Mouse (Mus musculus): Measurements from ENCODE around the gene Stac3.

Stac3 gene

DNA sequence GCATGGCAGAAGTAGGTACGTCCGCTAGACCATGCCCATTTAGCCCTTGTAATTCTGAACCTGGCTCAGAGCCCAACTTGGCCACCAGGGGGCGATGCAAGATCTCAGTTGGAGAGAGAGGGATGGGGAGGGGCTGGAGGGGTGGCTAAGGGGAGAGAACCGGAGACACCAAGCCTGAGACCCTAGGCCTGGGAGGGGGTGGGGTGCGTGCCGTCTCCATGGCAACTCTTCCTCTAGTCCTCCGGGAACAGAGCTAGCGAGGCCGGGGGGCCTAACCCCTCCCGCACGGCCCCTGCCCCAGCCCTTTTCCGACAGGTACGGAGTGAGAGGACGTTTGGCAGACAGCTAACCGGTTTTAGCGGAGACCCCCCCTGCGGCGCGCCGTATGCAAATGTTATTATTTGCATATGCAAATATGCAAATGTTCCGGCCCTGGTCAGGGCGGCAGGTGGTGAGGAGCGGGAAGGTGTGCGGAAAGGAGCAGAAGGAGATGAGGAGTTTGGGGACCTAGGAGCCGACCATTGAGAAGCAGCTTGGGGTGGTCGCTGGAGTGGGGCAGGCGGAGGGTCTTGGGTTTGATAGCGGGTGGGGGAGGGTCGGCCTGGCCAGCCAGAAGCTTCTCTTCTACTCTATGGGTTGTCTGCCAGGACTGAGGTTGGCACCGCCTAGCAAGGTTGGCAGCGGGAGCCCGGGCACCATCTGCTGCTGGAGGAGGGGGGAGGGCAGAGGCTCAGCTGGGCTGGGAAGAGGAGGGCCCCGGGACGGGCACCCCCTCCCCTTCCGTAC lies 7.8 kb downstream of the Stac3 start:
- DNase-seq (ENCODE audit: low spot score in 2 of 2) = peak; percentile 69 to 76

DNA sequence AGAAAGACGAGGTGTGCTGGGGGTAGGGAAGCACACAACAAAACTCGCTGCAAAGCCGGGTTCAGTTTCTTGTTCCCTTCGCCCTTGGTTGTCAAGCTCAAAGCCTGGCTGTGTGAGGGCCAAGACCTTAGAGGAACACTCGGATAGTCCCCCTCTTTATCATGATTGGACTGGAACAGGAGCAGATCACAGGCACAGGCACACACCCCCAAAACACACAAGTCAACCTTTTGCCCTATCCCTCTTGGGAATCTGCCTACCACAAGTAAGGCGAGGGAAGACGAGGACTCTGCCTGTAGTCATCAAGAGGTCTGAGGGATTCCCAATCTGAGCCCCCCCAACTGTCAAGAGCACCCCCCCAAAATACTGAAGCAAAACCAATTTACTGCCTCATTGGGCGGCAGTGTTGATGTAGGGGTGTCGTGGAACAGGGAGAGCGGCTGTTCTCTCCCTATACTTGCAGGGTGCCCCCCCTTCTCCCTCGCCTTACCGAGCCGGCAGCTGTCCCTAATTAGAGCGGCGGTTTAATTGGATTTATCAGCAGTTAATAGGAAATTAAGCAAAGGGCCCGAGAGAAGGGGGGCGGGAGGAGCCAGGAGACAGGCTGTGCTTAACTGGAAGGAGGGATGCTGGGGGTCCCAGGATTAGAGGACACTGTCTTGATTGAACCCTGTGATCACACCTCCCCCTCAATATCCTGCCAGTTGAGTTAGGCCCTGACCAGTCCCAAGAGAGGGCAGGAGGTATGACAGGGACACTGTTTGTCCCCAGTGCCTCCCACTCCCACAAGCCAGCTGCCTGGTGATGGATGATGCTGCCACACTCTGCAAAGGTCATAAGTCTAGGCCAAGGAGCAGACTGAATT lies 8.6 kb downstream of the Stac3 start:
- DNase-seq (ENCODE audit: low spot score in 2 of 2) = no peak

DNA sequence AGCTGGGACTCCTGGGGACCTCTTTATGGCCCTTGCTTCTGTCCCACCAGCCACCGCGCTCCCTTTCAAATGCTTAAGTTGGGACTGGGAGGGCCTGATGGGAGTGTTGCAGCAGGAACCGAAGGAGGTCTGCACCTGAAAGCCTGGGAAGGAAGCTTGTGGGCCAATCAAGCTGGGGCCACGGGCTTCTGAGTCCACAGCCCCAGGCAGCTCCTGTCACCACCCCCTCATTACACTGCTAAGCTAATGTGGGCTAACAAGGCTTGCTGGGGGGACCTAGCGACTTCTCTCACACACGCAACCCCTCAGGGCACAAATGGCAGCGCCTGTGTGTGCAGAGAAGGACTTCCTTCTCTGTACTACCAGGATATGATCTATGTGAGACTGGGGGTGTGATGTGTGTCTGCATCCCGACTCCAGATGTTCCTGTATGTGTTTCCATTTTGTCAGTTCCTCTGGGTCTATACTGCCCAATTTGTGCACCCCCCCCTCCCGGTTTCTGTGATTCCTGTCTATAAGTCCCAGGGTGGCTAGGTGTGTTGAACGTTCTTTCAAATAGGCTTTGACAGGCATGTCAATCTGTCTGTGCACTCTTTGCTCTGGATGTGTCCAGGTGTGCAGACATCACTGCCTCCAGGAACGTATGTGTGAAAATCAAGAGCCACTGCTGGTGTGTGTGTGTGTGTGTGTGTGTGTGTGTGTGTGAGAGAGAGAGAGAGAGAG lies 9.6 kb downstream of the Stac3 start:
- no peak for DNase-seq (ENCODE audit: low spot score in 2 of 2)

DNA sequence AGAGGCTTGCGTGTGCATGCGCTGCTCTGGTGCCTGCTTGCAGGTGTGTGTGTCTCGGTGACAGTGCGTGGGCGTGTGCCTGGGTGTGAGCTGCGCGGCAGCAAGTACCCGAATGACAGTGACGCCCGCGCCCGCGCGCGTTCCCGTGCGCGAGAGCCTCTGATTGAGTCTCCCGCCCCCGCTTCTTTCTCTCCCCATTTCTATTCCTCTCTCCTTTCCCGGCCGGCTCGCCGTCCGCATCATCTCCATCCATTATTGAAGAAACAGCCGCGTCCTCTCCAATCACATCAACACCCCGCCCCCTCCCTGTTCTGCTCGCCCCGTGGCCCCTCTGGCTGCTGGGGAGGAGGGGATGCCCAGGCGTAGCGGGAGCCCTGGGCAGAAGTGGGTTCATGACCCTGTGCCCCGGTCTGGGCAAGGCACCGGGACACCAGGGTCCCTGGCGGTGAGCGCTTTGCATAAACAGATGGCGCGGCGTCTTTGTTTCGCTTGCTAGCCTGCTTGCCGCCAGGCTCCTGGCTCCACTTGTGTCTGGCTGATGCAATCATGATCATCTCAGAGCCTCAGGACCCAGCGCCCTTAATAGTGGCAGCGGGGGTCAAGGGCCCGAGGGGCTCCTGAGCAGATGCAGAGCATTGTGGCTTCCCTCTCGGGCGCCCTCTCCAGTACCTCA lies 10.3 kb downstream of the Stac3 start:
- DNase-seq (ENCODE audit: low spot score in 2 of 2) = peak; percentile 71 to 74

DNA sequence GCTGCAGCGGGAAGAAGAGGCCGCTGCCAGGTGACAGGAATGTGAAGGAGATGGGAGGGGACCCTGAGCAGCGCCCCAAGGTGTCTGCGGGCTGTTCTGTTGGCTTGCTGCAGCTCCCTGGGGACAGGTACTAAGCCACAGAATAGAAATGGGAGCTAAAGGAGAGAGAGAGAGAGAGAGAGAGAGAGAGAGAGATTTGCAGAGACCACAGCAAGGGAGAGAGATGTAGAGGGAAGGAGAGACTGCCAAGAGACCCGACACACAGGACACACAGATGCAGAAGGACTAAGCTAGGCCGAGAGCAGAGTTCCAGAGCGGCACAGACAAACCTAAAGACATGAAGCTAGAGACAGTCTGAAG lies 10.8 kb downstream of the Stac3 start:
- DNase-seq (ENCODE audit: low spot score in 2 of 2) = no peak

DNA sequence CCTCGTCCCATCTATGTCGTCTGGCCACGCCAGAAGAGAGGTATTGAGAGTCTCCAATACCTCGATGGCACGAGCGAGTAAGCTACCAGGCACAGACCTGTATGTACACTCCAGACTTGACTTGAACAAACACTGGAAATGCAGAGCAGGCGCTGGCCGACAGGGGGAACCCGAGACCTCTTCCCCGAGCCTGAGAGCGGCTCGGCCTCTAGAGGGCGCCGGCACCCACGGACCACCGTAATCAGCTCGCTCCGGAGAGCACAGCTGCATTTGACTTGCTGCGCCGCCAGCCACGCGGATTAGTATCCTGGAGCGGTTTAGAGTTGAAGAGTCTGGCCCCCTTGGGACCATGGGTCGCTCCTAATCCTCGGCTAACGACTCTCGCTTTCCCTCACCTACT lies 11.3 kb downstream of the Stac3 start:
- DNase-seq (ENCODE audit: low spot score in 2 of 2) = peak; percentile 98 to 99

DNA sequence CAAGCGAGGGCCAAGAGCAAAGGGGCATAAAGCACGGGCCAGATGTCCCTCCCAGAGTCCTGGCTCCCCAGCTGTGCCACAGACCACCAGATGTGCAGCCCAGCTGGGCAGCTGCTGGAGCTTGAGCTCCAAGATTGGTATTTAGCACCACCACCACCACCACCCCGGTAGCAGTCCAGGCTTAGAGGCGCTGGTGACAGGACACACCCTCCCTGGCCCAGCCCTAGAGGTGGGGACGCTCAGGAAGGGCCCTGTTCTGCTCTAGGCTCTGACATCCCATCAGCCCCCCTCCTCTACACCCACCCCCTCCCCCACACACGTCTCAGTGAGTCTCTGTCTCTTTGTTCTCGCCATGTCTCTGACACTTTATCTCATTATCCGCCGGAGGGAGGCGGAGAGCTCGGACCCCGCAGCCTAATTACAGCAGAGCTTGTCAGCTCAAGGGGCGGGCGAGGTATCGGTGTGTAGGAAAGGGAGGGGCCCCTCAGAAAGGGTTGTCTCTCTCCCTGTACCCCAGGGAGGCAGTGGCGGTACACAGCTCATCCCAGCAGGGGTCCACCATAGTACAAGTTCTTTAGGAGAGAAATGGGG lies 12.1 kb downstream of the Stac3 start:
- DNase-seq (ENCODE audit: low spot score in 2 of 2) = no peak

DNA sequence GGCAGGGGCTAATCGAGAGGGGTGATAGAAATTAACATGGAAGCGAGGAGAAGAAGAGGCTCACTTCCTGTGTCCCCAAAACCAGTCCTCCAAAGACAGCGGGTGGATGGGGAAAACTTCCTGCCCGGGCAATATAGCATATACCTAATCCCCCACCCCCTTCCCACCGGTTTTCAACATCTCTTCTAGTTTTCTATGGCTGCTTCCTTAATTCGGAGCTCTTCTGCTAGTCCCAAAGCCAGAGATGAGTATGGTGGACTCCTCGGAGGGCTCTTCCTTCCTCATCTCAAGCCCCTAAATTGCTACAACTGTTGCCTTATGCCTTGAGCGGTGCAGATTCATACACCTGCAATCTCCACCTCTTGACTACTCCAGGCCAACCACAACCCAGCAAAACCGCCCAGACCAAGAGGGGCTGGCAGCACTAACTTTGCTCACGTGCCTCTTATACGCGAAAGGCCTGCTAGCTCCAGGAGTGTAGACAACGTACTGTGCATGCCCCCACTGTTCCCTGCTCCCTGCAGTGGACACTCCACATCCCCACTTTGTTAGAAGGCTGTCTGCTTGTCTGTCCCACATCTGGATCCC lies 12.7 kb downstream of the Stac3 start:
- no peak for DNase-seq (ENCODE audit: low spot score in 2 of 2)

DNA sequence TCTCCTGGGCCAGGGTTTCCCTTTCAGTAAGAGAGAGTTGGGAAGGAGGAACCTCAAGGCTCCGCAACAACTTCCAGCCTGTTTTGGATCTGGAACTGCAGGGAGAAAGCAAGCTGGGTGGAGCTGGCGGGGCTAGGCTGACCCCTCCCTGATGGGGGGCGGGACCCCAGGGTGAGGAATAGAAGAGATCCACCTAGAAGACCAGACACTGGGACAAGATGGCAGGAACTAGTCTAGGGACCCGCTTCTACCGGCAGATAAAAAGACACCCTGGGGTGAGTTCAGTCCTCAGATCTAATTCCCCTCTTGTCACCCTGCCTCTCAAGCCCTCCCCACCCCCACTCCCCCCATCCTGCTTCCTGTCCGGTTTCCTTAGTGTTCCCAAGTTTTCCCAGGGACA lies 13.3 kb downstream of the Stac3 start, which contains the start of gene Ndufa4l2:
Ndufa4l2 (plus strand) TSS at position 204 of the 400 bp plus-strand sequence.
- no peak for DNase-seq (ENCODE audit: low spot score in 2 of 2)

DNA sequence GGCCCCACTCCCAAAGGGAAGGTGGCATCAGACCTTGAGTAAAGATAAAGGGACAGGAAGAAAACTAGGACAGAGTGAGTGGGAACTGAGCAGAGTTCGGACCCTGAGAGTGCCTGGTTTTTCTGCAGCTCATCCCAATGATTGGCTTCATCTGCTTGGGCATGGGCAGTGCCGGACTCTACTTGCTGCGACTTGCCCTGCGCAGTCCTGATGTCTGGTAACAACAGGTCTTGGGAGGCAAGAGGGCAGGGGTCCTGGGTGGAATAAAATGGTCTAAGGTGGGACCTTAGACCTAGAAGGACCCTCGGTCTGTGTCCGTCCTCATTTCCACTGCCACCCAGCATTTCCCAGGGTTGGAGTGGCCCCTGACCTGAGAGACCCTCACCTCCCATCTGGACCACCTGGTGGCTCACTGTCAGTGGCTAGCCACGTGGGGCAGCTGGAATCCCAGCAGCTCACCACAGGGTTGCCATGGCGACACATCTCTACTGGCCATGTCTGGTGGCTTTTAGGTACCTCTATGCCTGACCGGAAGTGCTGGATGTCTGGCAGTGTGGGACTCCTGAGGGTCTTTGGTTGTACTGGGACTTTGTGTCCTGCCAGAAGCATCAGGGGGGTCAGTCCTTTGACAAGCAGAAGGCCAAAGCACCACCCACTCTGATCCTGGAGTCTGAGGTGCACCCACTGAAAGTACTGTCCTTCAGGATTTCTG lies 13.9 kb downstream of the Stac3 start:
- no peak for DNase-seq (ENCODE audit: low spot score in 2 of 2)

DNA sequence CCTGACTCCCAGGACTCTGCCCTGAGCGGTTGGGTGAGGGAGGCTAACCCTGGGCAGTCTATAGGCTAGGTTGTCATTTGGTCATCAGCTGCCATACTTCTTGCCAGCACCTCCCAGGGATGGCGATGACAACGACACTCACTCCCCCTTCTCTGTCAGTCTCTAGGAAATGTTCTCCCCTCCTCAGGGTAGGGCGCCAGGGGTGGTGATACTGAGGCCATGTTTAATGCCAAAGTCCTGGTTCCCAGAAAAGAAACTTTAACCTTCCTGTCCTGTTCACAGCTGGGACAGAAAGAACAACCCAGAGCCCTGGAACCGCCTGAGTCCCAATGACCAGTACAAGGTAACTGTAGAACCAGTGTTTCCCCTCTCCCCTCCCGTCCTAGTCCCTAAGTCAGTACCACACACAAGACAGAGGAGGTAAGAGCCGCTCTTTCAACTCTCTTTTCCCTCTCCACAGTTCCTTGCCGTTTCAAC lies 14.5 kb downstream of the Stac3 start:
- no peak for DNase-seq (ENCODE audit: low spot score in 2 of 2)

DNA sequence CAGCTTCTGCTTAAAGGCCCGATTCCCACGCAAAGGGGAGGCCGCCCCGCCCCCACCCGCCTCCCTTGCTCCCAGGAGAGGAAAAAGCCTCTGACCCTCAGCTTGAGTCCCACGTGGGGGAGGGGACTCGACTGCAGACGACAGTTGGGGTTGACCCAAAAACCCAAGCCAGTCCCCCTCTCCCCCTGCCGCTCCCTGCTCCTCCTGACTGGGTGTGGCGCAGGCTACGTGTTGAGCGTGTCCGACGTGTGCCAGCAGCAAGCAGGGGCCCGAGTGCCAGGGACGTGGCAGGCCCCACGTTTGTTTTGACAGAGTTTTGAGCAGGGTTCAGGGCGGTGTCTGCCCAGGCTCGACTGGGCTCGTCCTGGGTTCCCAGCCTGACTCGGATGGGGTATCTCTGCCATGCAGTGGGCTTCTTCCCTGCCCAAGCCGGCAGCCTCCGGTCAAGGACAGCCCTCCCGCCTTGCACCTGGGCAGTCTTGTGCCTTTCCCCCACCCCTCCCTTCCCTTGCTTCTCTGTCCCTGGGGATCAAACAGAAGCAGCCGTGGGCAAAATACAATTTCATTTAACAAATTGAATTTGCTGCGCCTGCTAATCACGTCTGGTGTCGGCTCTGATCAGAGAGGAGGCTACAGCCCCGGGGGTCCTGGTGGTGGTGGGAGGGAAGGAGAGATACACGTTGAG lies 15.2 kb downstream of the Stac3 start:
- DNase-seq (ENCODE audit: low spot score in 2 of 2) = no peak

DNA sequence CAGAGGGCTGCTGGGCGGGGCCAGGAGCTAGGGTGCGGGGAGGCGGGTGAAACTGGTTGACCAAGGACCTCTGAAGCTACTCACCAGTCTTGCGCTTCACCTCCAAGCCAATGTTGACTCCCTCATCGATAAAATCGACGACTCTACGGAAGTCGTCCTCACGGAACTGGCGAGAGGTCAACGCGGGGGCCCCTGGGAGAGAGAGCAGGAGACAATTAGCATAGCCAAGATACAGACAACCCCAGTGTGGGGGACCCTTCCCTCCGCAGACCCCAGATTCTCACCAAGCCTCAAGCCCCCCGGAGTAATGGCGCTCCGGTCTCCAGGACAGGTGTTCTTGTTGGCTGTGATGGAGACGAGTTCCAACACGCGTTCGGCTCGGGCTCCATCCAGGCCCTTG lies 16.5 kb downstream of the Stac3 start:
- no peak for DNase-seq (ENCODE audit: low spot score in 2 of 2)

DNA sequence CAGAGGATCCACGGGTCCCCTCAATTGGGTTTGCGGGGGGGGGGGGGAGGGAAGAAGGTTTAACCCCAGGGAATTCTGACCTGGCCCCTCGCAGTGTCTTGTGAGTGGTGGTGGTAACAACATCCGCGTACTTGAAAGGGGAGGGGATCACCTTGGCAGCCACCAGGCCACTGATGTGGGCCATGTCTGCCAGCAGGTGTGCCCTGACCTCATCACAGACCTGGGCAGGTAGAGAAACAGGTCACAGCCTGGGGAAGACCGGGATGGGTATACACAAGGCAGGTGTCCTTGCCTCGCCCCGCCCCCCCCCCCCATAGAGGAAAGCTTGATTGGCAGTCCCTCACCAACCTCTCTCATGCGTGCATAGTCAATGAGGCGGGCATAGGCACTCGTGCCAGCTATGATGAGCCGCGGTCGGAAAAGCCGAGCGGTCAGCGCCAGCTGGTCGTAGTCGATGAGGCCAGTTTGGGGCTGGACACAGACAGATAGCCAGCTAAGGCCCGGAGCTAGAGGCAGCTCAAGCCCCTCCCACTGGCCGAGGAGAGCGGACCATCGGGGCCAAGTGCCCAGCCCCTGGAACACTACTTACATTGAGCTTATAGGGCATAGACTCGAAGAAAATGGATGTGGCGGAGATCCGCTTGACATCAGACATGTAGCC lies 17.7 kb downstream of the Stac3 start:
- no peak for DNase-seq (ENCODE audit: low spot score in 2 of 2)

DNA sequence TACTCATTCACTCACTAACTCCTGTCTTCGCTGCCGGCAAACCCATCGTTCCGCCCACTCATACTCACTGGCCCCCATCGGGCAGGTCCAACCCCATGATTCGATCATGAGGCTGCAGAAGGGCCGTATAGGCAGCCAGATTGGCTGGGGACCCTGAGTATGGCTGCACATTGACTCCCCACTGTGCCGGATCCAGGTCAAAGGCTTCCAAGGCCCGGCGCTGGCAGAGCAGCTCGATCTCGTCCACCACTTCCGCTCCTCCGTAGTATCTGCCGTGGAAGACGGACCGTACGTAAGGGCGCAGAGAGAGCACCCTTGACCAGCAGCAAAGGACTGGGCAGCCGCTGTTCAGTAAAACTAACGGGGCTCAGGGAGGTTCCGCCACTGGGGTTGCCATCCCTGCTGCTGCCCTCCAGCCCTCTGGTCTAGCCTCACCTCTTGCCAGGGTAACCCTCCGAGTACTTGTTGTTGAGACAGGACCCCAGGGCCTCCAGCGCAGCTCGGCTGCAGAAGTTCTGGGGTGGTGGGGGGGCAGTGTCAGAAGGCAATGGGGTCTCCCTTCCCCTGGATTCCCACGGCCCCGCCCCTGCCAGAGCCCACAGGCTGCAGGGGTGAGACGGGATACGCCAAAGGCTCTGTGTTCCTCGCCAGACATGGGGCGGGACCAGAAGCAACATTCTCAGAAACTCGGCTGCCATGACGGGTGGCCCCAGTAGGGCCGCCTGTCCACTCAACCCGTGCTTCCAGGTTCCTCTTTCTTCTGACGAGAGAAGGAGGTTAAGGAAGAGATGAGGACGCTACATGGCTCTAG lies 18.6 kb downstream of the Stac3 start:
- no peak for DNase-seq (ENCODE audit: low spot score in 2 of 2)

DNA sequence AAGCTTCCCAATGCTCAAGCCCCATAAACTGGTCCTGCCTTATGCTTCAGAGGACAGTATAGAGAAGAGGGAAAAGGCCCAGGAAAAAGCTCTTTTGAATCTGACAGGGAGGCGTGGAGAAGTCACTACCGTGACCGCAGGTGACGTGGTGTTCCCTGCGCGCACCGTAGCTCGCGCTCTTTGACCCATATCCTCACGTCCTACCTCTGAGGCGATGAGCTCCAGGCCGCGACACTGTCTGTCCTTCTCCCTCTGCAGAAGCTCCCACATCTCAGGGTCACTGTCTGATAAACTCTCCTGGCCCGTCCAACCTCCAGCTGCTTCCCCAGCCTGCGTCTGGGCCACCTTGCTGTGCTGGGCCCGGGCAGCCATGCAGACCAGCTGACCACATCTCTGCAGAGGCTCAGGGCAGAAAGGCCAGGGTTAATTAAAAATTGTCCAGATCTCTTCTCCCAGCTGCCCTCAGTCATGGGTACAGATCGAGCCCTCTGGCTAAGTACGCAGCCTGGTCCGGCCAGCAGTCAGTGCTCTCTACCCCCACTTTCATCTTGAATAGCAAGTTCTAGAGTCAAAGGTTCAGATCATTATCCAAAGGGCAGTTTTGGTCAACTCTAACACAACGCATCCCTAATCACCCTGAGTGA lies 19.4 kb downstream of the Stac3 start:
- no peak for DNase-seq (ENCODE audit: low spot score in 2 of 2)

DNA sequence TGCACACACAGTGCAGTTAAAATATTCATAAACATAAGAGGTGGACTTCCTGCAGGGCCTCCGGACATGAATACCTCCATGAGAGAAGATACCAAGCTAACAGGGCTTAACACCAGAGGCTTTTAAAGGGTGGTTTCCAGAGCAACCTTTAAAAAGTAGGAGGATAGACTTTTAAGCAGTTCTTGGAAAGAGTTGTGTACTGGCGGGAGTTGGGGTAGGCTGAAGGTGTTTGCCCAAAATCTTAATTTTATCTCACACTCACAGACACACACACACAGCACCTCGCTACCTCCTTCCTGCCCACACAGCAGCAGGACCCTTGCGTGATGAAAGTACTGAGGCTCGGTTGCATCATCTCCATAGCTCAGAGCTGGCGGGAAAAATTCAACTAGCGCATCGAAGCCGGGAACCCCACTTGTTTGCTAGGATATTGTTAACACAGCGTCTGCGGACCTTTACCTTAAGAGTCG lies 20.2 kb downstream of the Stac3 start:
- DNase-seq (ENCODE audit: low spot score in 2 of 2) = no peak

Measured in frontal cortex, postnatal 25 days (tissue).